Mouse (Mus musculus) stomach, embryonic 15.5 days (tissue): Measurements from ENCODE around the gene N4bp2l1. TPM values are rescaled to one million over a fixed set of nuclear protein-coding genes. Genes with fewer than 3 reads are reported as not detected.
A peak's percentile ranks its signal among the peaks of the same experiment; 100 is the strongest.

Experiments used
- ATAC-seq: fragments of 200-750 bp; cut with Nextera tagmentation; 2 replicates; pipeline ENCODE4 v1.8.0; 2017; ENCODE audit warnings: low read depth, moderate number of reproducible peaks, moderate TSS enrichment; ENCODE audit not compliant: insufficient read depth, low FRiP score
- H3K27ac ChIP-seq: fragments of 300-500 bp; sonication (generic); 2 replicates; pipeline ENCODE4 v1.5.1; 2015; ENCODE audit warnings: mild to moderate bottlenecking, inconsistent platforms
- H3K27me3 ChIP-seq: fragments of 300-500 bp; sonication (generic); replicated peaks from 2 replicates; pipeline ENCODE4 v1.6.1; 2015; ENCODE audit warnings: inconsistent platforms
- H3K36me3 ChIP-seq: fragments of 300-500 bp; sonication (generic); 2 replicates; pipeline ENCODE4 v1.6.1; 2015; ENCODE audit warnings: inconsistent platforms
- H3K4me1 ChIP-seq: fragments of 300-500 bp; sonication (generic); 2 replicates; pipeline ENCODE4 v1.6.1; 2015; ENCODE audit warnings: inconsistent platforms
- H3K4me2 ChIP-seq: fragments of 300-500 bp; sonication (generic); 2 replicates; pipeline ENCODE4 v1.6.1; 2015; ENCODE audit warnings: mild to moderate bottlenecking, inconsistent platforms
- H3K4me3 ChIP-seq: fragments of 300-500 bp; sonication (generic); replicated peaks from 2 replicates; pipeline ENCODE4 v1.5.1; 2015; ENCODE audit warnings: inconsistent platforms
- H3K9ac ChIP-seq: fragments of 300-500 bp; sonication (generic); 2 replicates; pipeline ENCODE4 v1.6.1; 2015; ENCODE audit warnings: inconsistent platforms
- H3K9me3 ChIP-seq: fragments of 300-500 bp; sonication (generic); 2 replicates; pipeline ENCODE4 v1.6.1; 2016; ENCODE audit warnings: inconsistent platforms
- WGBS: fragments of 180-500 bp; shearing (Covaris S2); methylation state at CpG from one replicate; pipeline ENCODE4 v1.1.7; 2015; 5-methylcytosine and 5-hydroxymethylcytosine counted together
- polyA plus RNA-seq: library from polyadenylated mRNA; unstranded; fragments of >200 nt; fragmentation: Nextera tagmentation; extraction: Ambion mirVana; gene quantifications from 2 replicates; pipeline ENCODE4 v1.2.1, GENCODE M21; 2015

Gene N4bp2l1
- polyA plus RNA-seq, 1 experiment from 2014 or later = 7.8 TPM

DNA sequence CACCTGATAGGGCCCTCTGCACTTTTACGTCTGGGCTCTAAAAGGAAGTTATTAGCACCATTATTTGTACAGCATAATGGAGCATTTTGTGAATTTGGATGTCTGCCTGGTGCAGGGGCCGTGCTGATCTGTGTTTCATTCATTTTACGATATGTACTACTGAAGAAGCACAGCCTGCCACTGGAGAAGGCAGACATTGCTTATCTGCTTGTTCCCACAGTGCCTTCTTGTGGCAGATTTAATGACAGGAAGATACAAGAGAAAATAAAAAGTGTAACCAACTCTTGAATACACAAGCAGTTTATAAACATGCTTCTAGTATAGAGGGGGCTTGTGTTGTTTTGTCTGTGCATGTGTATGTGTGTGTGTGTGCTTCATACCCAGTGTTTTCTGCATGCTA, 45.4 kb downstream of the N4bp2l1 start:
- no peaks in the 10 kb centered on the region for H3K27me3 ChIP-seq
- 56% methylated on average over 3 of the region's 3 CpGs for WGBS
- H3K27ac ChIP-seq = no peak overlapping the region
- no peak overlapping the region for H3K9ac ChIP-seq
- H3K36me3 ChIP-seq = peaks cover 9% of the 10 kb centered on the region; the same call in 1 of the 2 replicates
- H3K4me1 ChIP-seq = no peaks in the 10 kb centered on the region
- ATAC-seq = no peak
- H3K9me3 ChIP-seq = no peaks in the 10 kb centered on the region
- H3K4me2 ChIP-seq = no peak overlapping the region
- no peak overlapping the region for H3K4me3 ChIP-seq

DNA sequence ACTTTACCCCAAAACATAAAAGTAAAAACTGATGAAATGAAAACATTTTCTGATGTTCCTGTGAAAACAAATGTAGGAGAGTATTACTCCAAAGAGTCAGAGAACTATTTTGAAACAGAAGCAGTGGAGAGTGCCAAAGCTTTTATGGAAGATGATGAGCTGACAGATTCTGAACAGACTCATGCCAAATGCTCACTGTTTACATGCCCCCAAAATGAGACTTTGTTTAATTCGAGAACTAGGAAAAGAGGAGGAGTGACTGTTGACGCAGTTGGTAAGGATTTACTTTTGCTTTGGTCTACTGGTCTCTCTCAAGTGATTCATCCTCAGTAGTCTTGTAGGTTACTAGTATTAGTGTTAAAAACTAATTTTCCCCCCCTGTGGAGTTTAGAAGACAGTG, 53.8 kb downstream of the N4bp2l1 start:
- Histone ChIP-seq H3K27me3 (no peaks in the 10 kb centered on the region), H3K27ac (no peak overlapping the region), H3K9ac (no peak overlapping the region), H3K9me3 (no peaks in the 10 kb centered on the region), H3K4me2 (no peak overlapping the region), H3K36me3 (peaks cover 6% of the 10 kb centered on the region; the same call in 1 of the 2 replicates), H3K4me3 (no peak overlapping the region), H3K4me1 (no peaks in the 10 kb centered on the region)
- ATAC-seq = no peak
- 78% methylated on average over 2 of the region's 2 CpGs for WGBS

DNA sequence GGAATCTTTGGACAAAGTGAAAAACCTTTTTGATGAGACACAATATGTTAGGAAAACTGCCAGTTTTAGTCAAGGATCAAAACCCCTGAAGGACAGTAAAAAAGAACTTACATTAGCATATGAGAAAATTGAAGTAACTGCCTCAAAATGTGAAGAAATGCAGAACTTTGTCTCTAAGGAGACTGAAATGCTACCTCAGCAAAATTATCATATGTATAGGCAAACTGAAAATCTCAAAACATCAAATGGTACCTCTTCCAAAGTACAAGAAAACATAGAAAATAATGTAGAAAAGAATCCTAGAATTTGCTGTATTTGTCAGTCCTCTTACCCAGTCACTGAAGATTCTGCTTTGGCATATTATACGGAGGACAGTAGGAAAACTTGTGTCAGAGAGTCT, 55.7 kb downstream of the N4bp2l1 start:
- Histone ChIP-seq H3K4me3 (no peak overlapping the region), H3K27me3 (no peaks in the 10 kb centered on the region), H3K9ac (no peak overlapping the region), H3K4me1 (no peaks in the 10 kb centered on the region), H3K27ac (no peak overlapping the region), H3K4me2 (no peak overlapping the region), H3K36me3 (peaks cover 6% of the 10 kb centered on the region; the same call in 1 of the 2 replicates), H3K9me3 (no peaks in the 10 kb centered on the region)
- no peak for ATAC-seq
- WGBS = 96% methylated on average over 1 of the region's 1 CpGs

DNA sequence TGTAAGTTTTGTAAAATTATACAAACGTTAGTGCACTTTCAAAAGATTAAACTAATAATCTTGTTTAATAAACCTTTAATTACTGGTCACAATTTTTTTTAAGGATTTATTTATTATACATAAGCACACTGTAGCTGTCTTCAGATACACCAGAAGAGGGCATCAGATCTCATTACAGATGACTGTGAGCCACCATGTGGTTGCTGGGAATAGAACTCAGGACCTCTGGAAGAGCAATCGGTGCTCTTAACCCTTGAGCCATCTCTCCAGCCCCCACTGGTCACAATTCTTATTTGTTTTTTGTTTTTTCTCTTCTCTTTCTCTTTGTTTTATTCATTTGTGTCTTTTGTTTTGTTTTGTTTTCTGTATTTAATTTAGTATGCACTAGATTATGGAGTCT, 71.7 kb downstream of the N4bp2l1 start:
- Histone ChIP-seq H3K4me3 (no peak overlapping the region), H3K4me2 (no peak overlapping the region), H3K9me3 (no peaks in the 10 kb centered on the region), H3K4me1 (peaks cover 8% of the 10 kb centered on the region), H3K27ac (no peak overlapping the region), H3K27me3 (no peaks in the 10 kb centered on the region), H3K9ac (no peak overlapping the region), H3K36me3 (no peaks in the 10 kb centered on the region; the same call in 1 of the 2 replicates)
- 82% methylated on average over 2 of the region's 2 CpGs for WGBS
- ATAC-seq = no peak

DNA sequence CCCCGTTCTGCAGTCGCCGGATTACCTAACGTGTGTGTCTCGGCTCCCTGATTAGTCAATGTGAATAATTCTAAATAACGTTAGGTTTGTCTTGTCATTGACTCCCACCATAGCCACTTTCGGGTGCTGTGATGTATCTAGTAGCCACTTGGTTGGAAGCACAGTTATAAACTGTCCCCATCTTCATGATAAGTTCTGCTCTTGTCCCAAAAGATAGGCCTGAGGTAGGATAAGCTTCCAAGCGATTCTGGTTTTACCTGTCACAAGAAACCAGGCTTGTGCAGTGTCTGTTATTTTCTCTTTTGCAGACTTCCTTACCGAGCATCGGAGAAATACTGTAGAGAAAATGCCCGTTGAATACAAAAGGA, 74.1 kb downstream of the N4bp2l1 start:
- 7% methylated on average over 11 of the region's 11 CpGs for WGBS
- no peaks in the 10 kb centered on the region for H3K9me3 ChIP-seq
- peak overlapping the region; percentile 84 for H3K4me3 ChIP-seq
- H3K27ac ChIP-seq = peak overlapping the region; percentile 82
- H3K4me1 ChIP-seq = peaks cover 8% of the 10 kb centered on the region
- peak overlapping the region; percentile 82; the same call in 1 of the 2 replicates for H3K9ac ChIP-seq
- no peaks in the 10 kb centered on the region for H3K36me3 ChIP-seq
- no peaks in the 10 kb centered on the region for H3K27me3 ChIP-seq
- ATAC-seq = peak; percentile 52; the same call in 1 of the 2 replicates
- H3K4me2 ChIP-seq = peak overlapping the region; percentile 64

DNA sequence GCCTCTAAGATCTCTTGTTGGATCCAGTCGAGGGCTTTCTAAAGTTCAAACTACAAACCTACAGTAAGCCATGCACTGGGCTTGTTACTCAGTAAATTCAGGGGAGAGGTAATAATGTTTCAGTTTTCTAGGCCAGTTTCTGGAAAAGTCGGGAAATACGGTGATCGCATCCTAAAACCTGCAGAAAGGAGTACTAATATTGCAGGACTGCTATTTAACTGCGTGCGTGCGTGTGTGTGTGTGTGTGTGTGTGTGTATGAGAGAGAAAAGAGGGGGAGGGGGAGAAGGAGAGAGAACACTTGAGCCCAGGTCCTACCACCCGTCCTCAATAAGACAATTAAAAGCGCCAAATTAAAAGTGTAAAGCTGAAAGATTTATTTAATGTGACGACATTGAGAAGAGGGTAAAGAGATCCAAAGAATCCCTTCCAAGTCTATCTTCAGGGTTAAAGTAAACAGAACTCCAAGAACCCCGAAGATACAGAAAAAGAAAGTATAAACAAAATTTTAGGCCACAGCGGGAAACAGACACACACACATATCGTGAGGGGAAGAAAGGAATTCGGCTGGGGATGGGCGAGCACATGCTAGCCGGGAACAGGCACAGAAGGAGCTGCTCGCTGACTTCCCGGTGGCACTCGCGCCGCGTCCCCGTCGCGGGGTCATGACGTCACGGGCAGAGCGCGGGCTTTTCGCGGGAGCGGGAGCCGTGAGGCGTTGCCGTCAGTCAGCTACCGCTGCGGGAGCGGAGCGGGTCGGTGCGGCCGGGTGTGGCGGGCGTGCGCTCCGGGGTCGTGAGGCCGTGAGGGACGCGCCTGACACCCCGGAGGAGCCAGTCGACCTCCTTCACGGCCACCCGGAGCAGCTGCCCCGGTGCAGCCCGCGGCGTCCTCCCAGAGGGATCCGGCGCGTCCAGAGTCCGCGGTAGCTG, 74.8 kb downstream of the N4bp2l1 start, which contains the start of gene Brca2:
Brca2 (plus strand) TSS at position 694 of the 930 bp plus-strand sequence.
- Histone ChIP-seq H3K27me3 (no peaks in the 10 kb centered on the region), H3K27ac (peak within 1 kb of the TSS; percentile 82), H3K4me3 (peak within 1 kb of the TSS; percentile 84), H3K9me3 (no peaks in the 10 kb centered on the region), H3K4me2 (peak within 1 kb of the TSS; percentile 64), H3K36me3 (no peaks in the 10 kb centered on the region), H3K4me1 (peaks cover 8% of the 10 kb centered on the region), H3K9ac (peak within 1 kb of the TSS; percentile 82)
- WGBS = 5% methylated on average over 60 of the region's 63 CpGs
- ATAC-seq = peak; percentile 90

Other genes starting within 250 kb of the N4bp2l1 start
- gene Zar1l, start 79.0 kb downstream of the N4bp2l1 start, polyA plus RNA-seq = not detected in 2 replicates
- 20.1 and 22.1 TPM in 2 replicates for gene Brca2, start 74.6 kb downstream of the N4bp2l1 start, polyA plus RNA-seq
- 38.2 and 41.5 TPM in 2 replicates for gene N4bp2l2, start 69.0 kb upstream of the N4bp2l1 start, polyA plus RNA-seq
- 28.4 and 29.6 TPM in 2 replicates for gene Pds5b, start 76.6 kb upstream of the N4bp2l1 start, polyA plus RNA-seq